Mouse (Mus musculus) macrophage (primary cell): ENCODE results near the gene Npepl1. TPM values are rescaled to one million over a fixed set of nuclear protein-coding genes. Genes with fewer than 3 reads are reported as not detected.

Experiments used
- H3K27ac ChIP-seq: fragments of 350-480 bp; formaldehyde crosslinking; 2 replicates; pipeline ENCODE4 v1.9.0; 2021
- H3K36me3 ChIP-seq: fragments of 350-480 bp; formaldehyde crosslinking; 2 replicates; pipeline ENCODE4 v1.9.0; 2021; ENCODE audit errors: inconsistent target
- H3K4me3 ChIP-seq: fragments of 350-480 bp; formaldehyde crosslinking; 2 replicates; pipeline ENCODE4 v1.9.0; 2021; ENCODE audit errors: inconsistent target
- H3K79me2 ChIP-seq: fragments of 350-480 bp; formaldehyde crosslinking; 2 replicates; pipeline ENCODE4 v1.9.0; 2021; ENCODE audit errors: inconsistent target
- WGBS: methylation state at CpG from one replicate; pipeline ENCODE4 v1.1.7; 2026; ENCODE audit warnings: inconsistent platforms; ENCODE audit not compliant: missing documents; 5-methylcytosine and 5-hydroxymethylcytosine counted together
- polyA plus RNA-seq: library from polyadenylated mRNA; stranded (reverse); fragments of 250-400 nt; gene quantifications from 3 replicates; pipeline ENCODE4 v1.2.4, GENCODE M21; 2018; ENCODE audit warnings: inconsistent platforms
- total RNA-seq, 78 experiments: library from RNA; depleted of rRNA; stranded (reverse); fragments of 250-400 nt; gene quantifications; 1 replicate in 9 of 78; 2 replicates in 24 of 78; 3 replicates in 43 of 78; 4 replicates in 2 of 78; pipeline ENCODE4 v1.2.4; 2018; ENCODE audit warnings: inconsistent platforms in 56 of 78

Gene Npepl1
- 100 to 1,000 TPM in 5 of 26 experiments, 10 to 100 TPM in 21; 51.7 to 128 (median 79.5) TPM for total RNA-seq (2018; cell fraction: chromatin; rRNA removed)
- 10 to 100 TPM; 23.9 to 40.5 (median 32.4) TPM for total RNA-seq (2018; cell fraction: cytosol; rRNA removed)
- total RNA-seq (2018; cell fraction: nucleus; rRNA removed), result 100 to 1,000 TPM in 6 of 26 experiments, 10 to 100 TPM in 20; 29.4 to 139 (median 68.8) TPM
- polyA plus RNA-seq, result 29.7 to 57.5 TPM (median 34.5 TPM) in 3 replicates

- peaks cover 9% of the 10 kb centered on the region; the same call in 1 of the 2 replicates for H3K79me2 ChIP-seq
- H3K27ac ChIP-seq, result peak within 1 kb of the TSS; percentile 54
- peak within 1 kb of the TSS; percentile 34 for H3K4me3 ChIP-seq
- peaks cover 28% of the 10 kb centered on the region for H3K36me3 ChIP-seq
- WGBS, result 1% methylated on average over 74 of the region's 90 CpGs
These were observed at the start of gene Npepl1 for GRCm38 (mm10) chr2:174109991-174110782. Gene Npepl1 (plus strand): TSS chr2:174110349.

DNA sequence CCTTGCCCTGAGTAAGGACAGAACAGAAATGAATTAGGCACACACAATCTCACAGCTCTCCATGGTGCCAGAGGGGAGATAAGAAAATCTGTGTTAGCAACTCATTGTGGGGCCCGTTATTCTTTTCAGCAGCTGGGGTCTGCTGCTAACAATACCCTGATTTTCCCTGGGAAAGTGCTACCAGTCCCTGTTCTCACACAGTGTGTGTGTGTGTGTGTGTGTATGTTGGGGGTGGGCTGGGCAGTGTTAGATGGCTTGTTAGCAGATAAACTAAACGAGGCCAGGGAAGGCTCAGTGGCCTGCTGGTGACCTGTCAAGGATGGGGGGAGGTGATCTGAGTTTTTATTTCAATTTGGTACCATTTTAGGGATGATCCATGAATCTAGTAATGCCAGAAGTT is 48.9 kb upstream of the Npepl1 start:
- H3K4me3 ChIP-seq, result no peak overlapping the region
- no peaks in the 10 kb centered on the region for H3K36me3 ChIP-seq
- H3K79me2 ChIP-seq, result no peaks in the 10 kb centered on the region
- H3K27ac ChIP-seq, result no peak overlapping the region
- WGBS, result 35% methylated on average over 2 of the region's 2 CpGs

DNA sequence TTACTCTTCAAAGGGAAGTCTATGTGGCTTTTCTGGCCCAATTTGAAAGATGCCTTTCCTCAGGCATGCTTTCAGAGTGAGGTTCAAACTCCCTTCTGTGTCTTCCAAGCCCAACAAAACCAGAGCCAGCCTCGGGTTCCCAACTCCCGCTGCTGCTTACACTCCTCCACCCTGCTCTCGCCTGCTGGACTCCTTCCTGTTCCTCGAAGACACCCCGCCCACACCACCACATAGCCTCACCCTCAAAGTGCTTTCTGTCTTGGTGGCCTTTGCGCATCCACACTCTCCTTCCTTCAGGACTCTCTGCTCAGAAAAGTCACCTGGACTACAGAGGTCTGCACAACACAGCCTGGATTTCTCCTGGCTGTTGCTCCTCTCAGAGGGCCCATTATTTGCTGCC is 47.1 kb upstream of the Npepl1 start:
- H3K36me3 ChIP-seq, result no peaks in the 10 kb centered on the region
- no peak overlapping the region for H3K27ac ChIP-seq
- no peak overlapping the region for H3K4me3 ChIP-seq
- 52% methylated on average over 6 of the region's 6 CpGs for WGBS
- H3K79me2 ChIP-seq, result no peaks in the 10 kb centered on the region

DNA sequence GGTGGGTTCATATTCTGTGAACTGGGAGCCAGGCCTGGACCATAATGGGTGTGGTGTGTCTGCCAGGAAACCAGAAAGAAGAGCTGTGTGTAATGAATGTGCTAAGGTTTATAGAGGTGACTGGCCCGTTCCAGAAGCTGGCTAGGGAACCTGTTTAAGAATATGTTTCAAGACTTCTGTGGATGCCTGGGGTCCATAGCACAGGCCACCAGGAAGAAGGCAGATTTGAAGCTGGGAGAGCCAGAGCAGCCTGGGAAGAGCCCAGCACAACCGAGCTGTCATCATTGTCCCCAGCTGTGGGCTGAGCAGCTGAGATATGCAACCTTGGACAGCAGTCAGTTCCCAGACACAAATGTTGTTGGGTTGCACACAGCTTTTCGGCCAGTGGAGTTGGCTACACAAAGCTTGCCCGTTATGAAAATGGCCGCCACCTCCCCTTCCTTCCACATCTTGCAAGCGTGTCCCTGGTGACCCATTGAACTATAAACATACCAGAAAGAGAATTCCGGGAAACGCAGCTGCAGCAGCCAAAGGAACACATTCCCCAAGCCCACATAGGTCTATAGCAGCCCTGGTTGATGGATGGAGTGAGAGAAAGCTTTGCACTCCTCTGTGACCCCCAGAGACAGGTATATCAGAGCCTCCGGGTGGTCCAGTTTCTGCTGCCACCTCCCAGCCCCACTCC is 46.5 kb upstream of the Npepl1 start:
- 94% methylated on average over 9 of the region's 9 CpGs for WGBS
- Histone ChIP-seq H3K36me3 (no peaks in the 10 kb centered on the region), H3K27ac (no peak overlapping the region), H3K79me2 (no peaks in the 10 kb centered on the region), H3K4me3 (no peak overlapping the region)

DNA sequence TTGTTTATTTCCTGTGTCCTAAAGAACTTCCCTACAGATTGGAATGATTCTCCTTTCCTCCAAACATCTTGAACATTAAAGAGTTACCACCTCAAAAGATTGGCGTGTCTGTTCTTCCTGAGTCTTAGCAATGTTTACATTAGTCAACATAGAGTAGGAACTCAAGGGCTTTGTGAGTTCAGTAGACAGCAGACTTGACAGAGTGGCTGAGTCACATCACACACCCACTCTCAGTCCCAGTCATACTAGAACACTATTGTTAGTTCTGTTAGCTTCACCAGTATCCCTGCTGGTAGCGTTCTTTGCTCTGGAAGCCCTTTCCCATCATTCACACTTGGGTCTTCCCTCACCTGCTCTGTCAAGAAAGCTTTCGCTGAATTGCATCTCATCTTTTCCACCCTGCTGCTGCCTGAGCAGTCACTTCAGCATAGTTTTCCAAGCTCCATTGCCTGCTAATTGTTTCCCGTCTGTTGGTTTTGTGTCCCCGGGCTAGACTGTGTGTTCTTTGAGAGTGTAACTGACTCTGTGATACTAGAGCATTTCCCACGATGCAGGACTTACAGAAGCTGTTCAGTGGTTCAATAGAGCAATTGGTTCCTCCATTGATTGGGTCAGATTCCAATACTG is 42.2 kb upstream of the Npepl1 start:
- H3K36me3 ChIP-seq, result no peaks in the 10 kb centered on the region
- H3K79me2 ChIP-seq, result no peaks in the 10 kb centered on the region
- H3K4me3 ChIP-seq, result no peak overlapping the region
- 91% methylated on average over 6 of the region's 6 CpGs for whole genome bisulfite sequencing
- no peak overlapping the region for H3K27ac ChIP-seq

- H3K27ac ChIP-seq, result no peak overlapping the region
- H3K79me2 ChIP-seq, result no peaks in the 10 kb centered on the region
- no peaks in the 10 kb centered on the region for H3K36me3 ChIP-seq
- WGBS, result 35% methylated on average over 3 of the region's 3 CpGs
- no peak overlapping the region for H3K4me3 ChIP-seq
These were observed 40.6 kb upstream of the Npepl1 start for GRCm38 (mm10) chr2:174069532-174070049.

DNA sequence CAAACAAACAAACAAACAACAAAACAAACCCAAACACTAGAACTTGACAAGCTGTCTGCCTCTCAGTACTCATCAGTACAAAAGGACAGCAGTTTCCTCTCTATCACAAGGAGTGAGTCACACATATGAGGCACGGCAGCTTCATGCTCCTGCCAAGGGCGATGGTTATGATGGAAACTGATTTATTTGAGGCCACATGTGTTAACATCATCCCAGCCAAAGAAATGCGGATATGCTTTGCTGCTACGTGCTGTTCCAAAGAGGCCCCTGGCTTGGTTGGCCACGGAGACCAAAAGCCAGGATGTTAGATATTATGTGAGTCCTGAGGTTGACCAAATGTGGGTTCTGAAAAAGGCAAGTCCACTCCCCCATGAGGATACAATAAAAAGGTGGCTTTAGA is 38.7 kb upstream of the Npepl1 start:
- H3K79me2 ChIP-seq, result peaks cover 3% of the 10 kb centered on the region
- H3K4me3 ChIP-seq, result no peak overlapping the region
- no peak overlapping the region for H3K27ac ChIP-seq
- no peaks in the 10 kb centered on the region for H3K36me3 ChIP-seq
- 86% methylated on average over 5 of the region's 5 CpGs for WGBS

GRCm38 (mm10) chr2:174073156-174073790 is 36.9 kb upstream of the Npepl1 start:
- no peaks in the 10 kb centered on the region for H3K36me3 ChIP-seq
- no peak overlapping the region for H3K27ac ChIP-seq
- H3K79me2 ChIP-seq, result peaks cover 20% of the 10 kb centered on the region
- WGBS, result 95% methylated on average over 5 of the region's 5 CpGs
- no peak overlapping the region for H3K4me3 ChIP-seq

- WGBS, result 22% methylated on average over 13 of the region's 13 CpGs
- Histone ChIP-seq H3K79me2 (peaks cover 33% of the 10 kb centered on the region), H3K4me3 (no peak overlapping the region), H3K27ac (no peak overlapping the region), H3K36me3 (no peaks in the 10 kb centered on the region)
These were observed 35.5 kb upstream of the Npepl1 start for GRCm38 (mm10) chr2:174074621-174075020.

DNA sequence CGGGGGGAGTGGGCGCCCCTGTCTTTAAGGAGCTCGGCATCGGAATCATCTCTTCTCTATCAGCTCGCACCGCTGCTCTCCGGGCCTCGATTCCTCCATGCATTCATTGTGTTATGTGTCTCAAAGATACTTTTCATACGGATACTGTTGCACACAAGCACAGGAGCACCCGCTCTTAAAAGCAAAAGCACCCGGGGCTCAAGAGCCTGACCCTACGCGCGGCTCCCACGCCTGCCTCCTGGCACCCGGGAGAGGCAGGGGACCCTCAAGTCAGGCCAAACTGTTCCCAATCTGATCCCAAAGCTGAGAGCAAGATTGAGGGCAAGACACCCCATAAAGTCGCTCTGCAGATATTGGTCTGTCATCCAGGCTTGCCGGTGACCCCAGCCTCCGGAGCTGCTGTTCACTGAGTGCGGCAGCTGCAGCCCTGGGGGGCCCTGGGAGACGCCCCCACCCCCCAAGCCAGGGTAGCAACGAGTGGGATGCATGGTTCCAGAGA is 35.0 kb upstream of the Npepl1 start:
- H3K4me3 ChIP-seq, result no peak overlapping the region
- peak overlapping the region; percentile 85 for H3K27ac ChIP-seq
- 35% methylated on average over 22 of the region's 22 CpGs for WGBS

DNA sequence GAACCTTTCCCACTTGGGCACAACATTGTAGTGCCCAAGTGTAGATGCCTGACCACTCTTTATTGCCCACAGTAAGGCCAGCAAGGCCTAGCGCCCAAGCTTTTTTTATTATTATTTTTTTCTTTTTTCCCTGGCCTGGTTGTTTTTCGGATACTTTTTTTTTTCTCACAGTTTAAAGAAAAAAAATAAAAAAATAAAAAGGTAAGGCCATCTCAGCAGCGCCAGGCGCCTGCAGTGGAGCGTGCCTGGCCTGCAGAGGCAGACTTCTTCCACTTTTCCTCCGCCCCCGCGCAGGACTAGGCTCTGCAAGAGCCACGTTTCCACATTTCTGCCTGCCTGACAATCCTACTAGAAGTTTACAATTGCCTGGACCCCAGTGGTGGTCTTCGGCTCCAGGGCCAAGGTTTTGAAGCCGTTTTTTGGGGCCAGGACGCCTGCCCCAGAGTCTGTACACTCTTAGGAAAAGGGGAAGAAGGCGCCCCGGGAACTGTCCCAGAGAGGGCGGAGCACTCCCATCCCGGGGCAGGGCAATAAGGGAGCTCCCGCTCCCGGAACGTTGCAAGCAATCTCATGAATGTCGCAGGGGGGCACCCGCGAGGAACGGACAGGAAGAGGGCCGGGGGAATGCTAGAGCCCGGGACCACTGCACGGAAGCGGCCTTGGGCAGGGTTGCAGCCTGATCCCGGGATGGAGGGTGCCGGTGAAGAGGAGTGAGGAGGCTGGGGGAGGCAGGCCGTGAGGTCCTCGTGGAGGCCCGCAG is 34.3 kb upstream of the Npepl1 start, which contains the start of gene Stx16:
Gene Stx16 (plus strand): TSS at position 636 of the 760 bp plus-strand sequence.
- peaks cover 46% of the 10 kb centered on the region for H3K79me2 ChIP-seq
- H3K4me3 ChIP-seq, result peak within 1 kb of the TSS; percentile 99
- WGBS, result 3% methylated on average over 32 of the region's 32 CpGs
- no peaks in the 10 kb centered on the region for H3K36me3 ChIP-seq
- H3K27ac ChIP-seq, result peak within 1 kb of the TSS; percentile 85

More for the DNA sequence above, 35.0 kb upstream of the Npepl1 start:
- Histone ChIP-seq H3K36me3 (no peaks in the 10 kb centered on the region), H3K79me2 (peaks cover 38% of the 10 kb centered on the region)

- peaks cover 51% of the 10 kb centered on the region for H3K79me2 ChIP-seq
- WGBS, result 0% methylated on average over 22 of the region's 22 CpGs
- H3K27ac ChIP-seq, result peak overlapping the region; percentile 85
- H3K4me3 ChIP-seq, result peak overlapping the region; percentile 99
- H3K36me3 ChIP-seq, result no peaks in the 10 kb centered on the region
These were observed 33.7 kb upstream of the Npepl1 start for GRCm38 (mm10) chr2:174076433-174076824.

GRCm38 (mm10) chr2:174077004-174077695 is 33.0 kb upstream of the Npepl1 start:
- 1% methylated on average over 19 of the region's 19 CpGs for WGBS
- H3K79me2 ChIP-seq, result peaks cover 59% of the 10 kb centered on the region
- peak overlapping the region; percentile 99 for H3K4me3 ChIP-seq
- no peaks in the 10 kb centered on the region for H3K36me3 ChIP-seq
- peak overlapping the region; percentile 85 for H3K27ac ChIP-seq
